Mouse (Mus musculus): ENCODE results near the gene Traf7.

The Traf7 gene

GRCm38 (mm10) chr17:24507806-24508460 lies 19.8 kb downstream of the Traf7 start:
- DNase-seq (ENCODE audit: extremely low read depth, insufficient read length, low spot score) = no peak

GRCm38 (mm10) chr17:24507129-24507664 lies 20.5 kb downstream of the Traf7 start:
- no peak for DNase-seq (ENCODE audit: extremely low read depth, insufficient read length, low spot score)

GRCm38 (mm10) chr17:24506332-24507070 lies 21.2 kb downstream of the Traf7 start:
- DNase-seq (ENCODE audit: extremely low read depth, insufficient read length, low spot score) = no peak

DNA sequence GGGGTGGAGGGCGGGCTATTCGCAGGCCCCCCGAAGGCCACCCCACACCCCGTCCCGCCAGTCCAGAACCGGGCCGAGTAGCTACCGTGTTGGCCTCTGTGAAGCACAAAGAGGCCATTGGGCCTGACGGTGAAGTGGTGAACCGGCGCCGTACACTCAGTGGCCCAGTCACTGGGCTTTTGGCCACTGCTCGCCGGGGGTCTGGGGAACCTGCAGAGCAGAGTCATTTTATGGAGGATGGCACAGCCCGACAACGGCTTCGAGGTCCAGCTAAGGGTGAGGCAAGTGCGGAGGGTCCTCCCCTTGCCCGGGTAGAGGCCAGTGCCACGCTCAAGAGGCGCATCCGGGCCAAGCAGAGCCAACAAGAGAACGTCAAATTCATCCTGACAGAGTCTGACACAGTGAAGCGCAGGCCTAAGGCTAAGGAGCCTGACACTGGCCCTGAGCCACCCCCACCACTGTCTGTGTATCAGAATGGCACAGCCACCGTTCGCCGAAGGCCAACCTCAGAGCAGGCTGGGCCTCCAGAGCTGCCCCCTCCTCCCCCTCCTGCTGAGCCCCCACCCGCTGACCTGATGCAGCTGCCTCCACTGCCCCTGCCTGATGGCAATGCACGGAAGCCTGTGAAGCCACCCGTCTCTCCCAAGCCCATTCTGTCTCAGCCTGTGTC lies 22.3 kb downstream of the Traf7 start:
- DNase-seq (ENCODE audit: extremely low read depth, insufficient read length, low spot score) = no peak

- no peak for DNase-seq (ENCODE audit: extremely low read depth, insufficient read length, low spot score)
Observed at GRCm38 (mm10) chr17:24504085-24504484, 23.7 kb downstream of the Traf7 start.

GRCm38 (mm10) chr17:24502208-24502607 lies 25.5 kb downstream of the Traf7 start:
- no peak for DNase-seq (ENCODE audit: extremely low read depth, insufficient read length, low spot score)

DNA sequence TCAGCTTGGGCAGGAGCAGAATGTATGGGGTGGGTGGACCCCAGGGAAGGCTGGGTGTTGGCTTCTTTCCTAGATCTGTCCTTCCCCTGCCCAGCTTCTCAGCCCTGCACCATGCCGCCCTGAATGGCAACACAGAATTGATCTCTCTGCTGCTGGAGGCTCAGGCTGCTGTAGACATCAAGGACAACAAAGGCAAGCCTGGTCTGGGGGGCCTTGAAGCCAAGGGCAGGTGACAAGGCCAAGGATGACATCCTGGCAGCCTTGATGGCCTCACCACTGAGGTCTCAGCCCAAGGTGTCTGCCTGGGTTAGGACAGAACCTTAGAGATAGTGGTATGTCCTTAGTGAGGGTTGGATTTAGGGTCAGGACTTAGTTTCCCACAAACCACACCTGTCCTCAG lies 31.7 kb downstream of the Traf7 start:
- DNase-seq (ENCODE audit: extremely low read depth, insufficient read length, low spot score) = no peak

GRCm38 (mm10) chr17:24495443-24495842 lies 32.3 kb downstream of the Traf7 start:
- no peak for DNase-seq (ENCODE audit: extremely low read depth, insufficient read length, low spot score)

GRCm38 (mm10) chr17:24494627-24495335 lies 33.0 kb downstream of the Traf7 start:
- no peak for DNase-seq (ENCODE audit: extremely low read depth, insufficient read length, low spot score)

DNA sequence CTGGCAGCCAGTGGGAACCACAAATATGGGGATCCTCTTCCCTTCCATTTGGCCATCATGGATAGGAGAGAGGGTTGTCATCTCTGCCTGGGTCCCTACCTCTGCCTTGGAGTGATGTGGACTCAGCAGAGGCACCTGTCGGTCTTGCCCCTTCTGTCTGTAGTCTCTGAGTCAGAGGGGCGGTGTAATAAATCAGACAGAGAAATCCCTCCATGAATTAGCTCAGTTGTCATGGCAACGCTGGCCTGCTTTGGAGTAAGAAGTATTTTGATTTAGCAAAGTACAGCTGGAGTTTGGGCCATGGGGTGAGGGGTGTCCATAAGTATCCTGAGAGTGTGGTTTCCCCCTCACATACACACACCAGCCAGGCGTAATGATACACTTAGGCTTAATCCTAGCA lies 37.3 kb downstream of the Traf7 start:
- no peak for DNase-seq (ENCODE audit: extremely low read depth, insufficient read length, low spot score)

DNA sequence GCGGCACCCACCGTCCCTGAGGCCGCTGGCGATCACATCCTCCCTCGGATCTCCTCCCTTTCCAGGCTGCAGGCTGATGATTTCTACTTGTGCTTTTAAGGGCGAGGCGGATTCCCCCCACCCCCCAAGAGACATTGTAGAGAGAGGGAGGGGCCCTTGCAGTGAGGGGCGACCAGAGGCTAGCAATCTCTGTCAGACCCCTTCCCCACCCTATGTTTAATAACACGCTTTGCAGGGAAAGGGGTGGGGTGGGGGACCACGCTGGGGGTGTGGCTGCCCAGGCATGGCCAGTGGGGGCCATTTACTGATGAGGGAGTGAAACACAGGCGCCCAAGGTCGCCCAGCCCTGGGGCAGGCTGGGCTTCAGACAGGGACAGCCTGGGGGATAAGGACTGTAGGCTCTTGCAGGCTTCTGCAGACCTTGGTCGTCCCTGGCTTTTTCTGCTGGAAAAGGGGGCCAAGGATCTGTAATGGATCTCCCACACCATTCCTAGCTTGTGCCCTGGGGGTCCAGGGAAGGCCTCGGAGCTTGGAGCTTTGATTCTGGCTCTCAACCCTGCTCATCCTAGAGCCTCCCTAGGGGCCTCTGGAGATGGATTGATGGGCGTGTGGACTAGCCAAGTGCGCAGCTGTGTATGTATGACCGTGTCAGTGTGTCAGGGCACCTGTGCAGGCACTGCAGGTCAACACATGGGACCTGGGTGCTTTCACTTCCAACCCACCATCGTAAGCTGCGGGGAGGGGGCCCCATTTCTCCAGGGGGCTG lies 38.3 kb downstream of the Traf7 start:
- DNase-seq (ENCODE audit: extremely low read depth, insufficient read length, low spot score) = no peak

GRCm38 (mm10) chr17:24488662-24489264 lies 39.0 kb downstream of the Traf7 start:
- no peak for DNase-seq (ENCODE audit: extremely low read depth, insufficient read length, low spot score)

- no peak for DNase-seq (ENCODE audit: extremely low read depth, insufficient read length, low spot score)
Observed at GRCm38 (mm10) chr17:24488186-24488661, 39.5 kb downstream of the Traf7 start, which contains the start of gene Caskin1. Gene Caskin1, plus strand, starts transcription at chr17:24488601.

DNA sequence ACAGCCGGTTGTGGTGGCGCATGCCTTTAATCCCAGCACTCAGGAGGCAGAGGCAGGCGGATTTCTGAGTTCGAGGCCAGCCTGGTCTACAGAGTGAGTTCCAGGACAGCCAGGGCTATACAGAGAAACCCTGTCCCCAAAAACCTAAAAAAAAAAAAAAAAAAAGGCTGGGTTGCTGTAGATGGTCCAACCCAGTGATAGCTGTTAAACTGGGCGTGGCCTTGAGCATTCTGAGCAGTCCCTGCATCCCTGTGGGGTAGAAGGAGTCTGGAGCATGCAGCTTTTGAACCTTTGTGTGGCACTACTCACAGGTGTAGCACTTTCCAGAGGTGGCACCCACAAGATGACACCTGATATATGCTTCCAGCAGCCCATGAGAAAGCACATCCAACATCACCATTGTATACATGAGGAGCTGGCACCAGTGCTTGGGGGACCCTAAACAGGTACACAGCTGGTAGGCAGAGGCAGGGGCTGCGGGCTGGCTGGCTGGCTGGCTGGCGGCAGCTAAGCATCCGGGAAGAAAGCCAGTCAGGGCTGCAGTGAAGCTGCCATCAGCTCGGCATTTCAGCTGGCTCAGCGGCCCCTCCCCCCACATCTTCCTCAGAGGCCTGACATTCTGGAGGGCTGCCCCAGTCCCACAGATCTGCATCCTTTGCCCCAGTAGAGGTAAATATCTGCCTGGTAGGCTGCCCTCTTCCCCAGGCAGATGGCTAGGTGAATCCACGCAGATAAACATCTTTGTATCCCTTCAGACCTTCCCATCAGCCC lies 42.5 kb downstream of the Traf7 start:
- no peak for DNase-seq (ENCODE audit: extremely low read depth, insufficient read length, low spot score)

- no peak for DNase-seq (ENCODE audit: extremely low read depth, insufficient read length, low spot score)
Observed at GRCm38 (mm10) chr17:24483495-24483894, 44.2 kb downstream of the Traf7 start.

GRCm38 (mm10) chr17:24481027-24481815 lies 46.5 kb downstream of the Traf7 start:
- DNase-seq (ENCODE audit: extremely low read depth, insufficient read length, low spot score) = no peak

- DNase-seq (ENCODE audit: extremely low read depth, insufficient read length, low spot score) = no peak
Observed at GRCm38 (mm10) chr17:24480201-24480826, 47.4 kb downstream of the Traf7 start.

GRCm38 (mm10) chr17:24479431-24479830 lies 48.3 kb downstream of the Traf7 start:
- DNase-seq (ENCODE audit: extremely low read depth, insufficient read length, low spot score) = no peak
